Mouse (Mus musculus): Measurements from ENCODE around the gene Foxo3. TPM values are rescaled to one million over a fixed set of nuclear protein-coding genes. Genes with fewer than 3 reads are reported as not detected.

The Foxo3 gene
- polyA plus RNA-seq, 2 experiments: 10.8 to 16.6 TPM

DNA sequence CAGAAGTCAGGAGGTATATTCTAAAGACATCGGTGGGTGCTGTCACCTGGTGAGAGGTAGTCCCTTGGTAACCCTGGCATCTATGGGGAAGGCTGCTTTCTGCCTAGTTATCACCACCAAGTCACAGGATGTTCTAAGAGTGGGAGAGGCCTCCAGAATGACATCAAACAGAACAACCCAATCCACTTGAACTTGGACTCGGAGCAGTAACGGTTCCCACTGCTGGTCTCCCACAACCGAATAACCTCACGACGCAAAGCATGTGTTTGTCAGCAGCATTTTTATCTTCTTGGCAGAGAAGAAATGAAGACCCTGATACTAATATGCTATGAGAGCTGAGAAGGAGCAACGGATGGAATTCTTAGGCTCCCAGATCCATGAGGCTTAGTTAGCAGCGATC, 87.5 kb downstream of the Foxo3 start:
- H3K4me3 ChIP-seq (replicated peaks; ENCODE audit: low read length): no peak overlapping the region
- peaks cover 23% of the 10 kb centered on the region for H3K36me3 ChIP-seq (ENCODE audit: control insufficient read depth, insufficient read depth, low read length)
- H3K27ac ChIP-seq (replicated peaks; ENCODE audit: low read depth, low read length): no peak overlapping the region
- H3K4me1 ChIP-seq (ENCODE audit: control insufficient read depth, insufficient read depth, low read length): peaks cover 5% of the 10 kb centered on the region
- no peaks in the 10 kb centered on the region for H3K27me3 ChIP-seq (ENCODE audit: control insufficient read depth, insufficient read depth, low read length)
- 79% methylated on average over 8 of the region's 8 CpGs for WGBS
- no peak for DNase-seq (ENCODE audit: low spot score)
- TF ChIP-seq POLR2A (IDR thresholded peaks at IDR 0.05; ENCODE audit: borderline replicate concordance, extremely low read depth, insufficient read depth, insufficient read length): no peak
- H3K4me2 ChIP-seq (replicated peaks; ENCODE audit: low read depth, low read length, severe bottlenecking): no peak overlapping the region
- no peak overlapping the region for H3K9ac ChIP-seq (ENCODE audit: low read depth, low read length, severe bottlenecking)
- no peak for ATAC-seq (ENCODE audit: low FRiP score, low read depth)
- H3K9me3 ChIP-seq (ENCODE audit: control insufficient read depth, low read length): no peaks in the 10 kb centered on the region

DNA sequence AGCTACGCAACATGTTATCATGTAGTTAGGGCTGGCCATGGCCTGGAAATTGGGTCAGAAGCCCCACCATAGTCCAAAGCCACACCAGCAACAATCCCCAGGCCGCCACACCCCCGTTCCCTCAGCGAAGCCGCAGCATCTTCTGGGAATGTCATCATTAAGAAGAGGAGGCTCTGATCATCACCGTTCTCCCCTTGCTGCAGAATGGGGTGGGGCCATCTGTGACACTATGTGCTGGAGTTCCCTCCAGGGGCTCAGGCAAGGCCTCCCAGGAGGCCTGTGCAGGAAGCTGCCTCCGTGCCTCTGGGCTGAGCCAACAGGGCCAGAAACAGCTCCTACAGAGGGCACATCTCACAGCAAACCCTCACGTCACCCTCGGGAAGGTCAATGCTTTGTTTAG, 88.5 kb downstream of the Foxo3 start:
- DNase-seq (ENCODE audit: low spot score) (no peak), ATAC-seq (ENCODE audit: low FRiP score, low read depth) (no peak)
- no peaks in the 10 kb centered on the region for H3K9me3 ChIP-seq (ENCODE audit: control insufficient read depth, low read length)
- no peak for TF ChIP-seq POLR2A (IDR thresholded peaks at IDR 0.05; ENCODE audit: borderline replicate concordance, extremely low read depth, insufficient read depth, insufficient read length)
- H3K9ac ChIP-seq (ENCODE audit: low read depth, low read length, severe bottlenecking): no peak overlapping the region
- 57% methylated on average over 9 of the region's 9 CpGs for WGBS
- no peak overlapping the region for H3K4me2 ChIP-seq (replicated peaks; ENCODE audit: low read depth, low read length, severe bottlenecking)
- peaks cover 5% of the 10 kb centered on the region for H3K4me1 ChIP-seq (ENCODE audit: control insufficient read depth, insufficient read depth, low read length)
- H3K4me3 ChIP-seq (replicated peaks; ENCODE audit: low read length): no peak overlapping the region
- H3K27ac ChIP-seq (replicated peaks; ENCODE audit: low read depth, low read length): no peak overlapping the region
- H3K36me3 ChIP-seq (ENCODE audit: control insufficient read depth, insufficient read depth, low read length): peaks cover 28% of the 10 kb centered on the region
- H3K27me3 ChIP-seq (ENCODE audit: control insufficient read depth, insufficient read depth, low read length): no peaks in the 10 kb centered on the region

- Histone ChIP-seq H3K9ac (ENCODE audit: low read depth, low read length, severe bottlenecking) (no peak overlapping the region), H3K36me3 (ENCODE audit: control insufficient read depth, insufficient read depth, low read length) (peaks cover 30% of the 10 kb centered on the region), H3K9me3 (ENCODE audit: control insufficient read depth, low read length) (no peaks in the 10 kb centered on the region), H3K27me3 (ENCODE audit: control insufficient read depth, insufficient read depth, low read length) (no peaks in the 10 kb centered on the region), H3K4me3 (replicated peaks; ENCODE audit: low read length) (no peak overlapping the region), H3K27ac (replicated peaks; ENCODE audit: low read depth, low read length) (no peak overlapping the region), H3K4me1 (ENCODE audit: control insufficient read depth, insufficient read depth, low read length) (peaks cover 5% of the 10 kb centered on the region), H3K4me2 (replicated peaks; ENCODE audit: low read depth, low read length, severe bottlenecking) (no peak overlapping the region)
- DNase-seq (ENCODE audit: low spot score): no peak
- WGBS: 83% methylated on average over 9 of the region's 9 CpGs
- ATAC-seq (ENCODE audit: low FRiP score, low read depth): no peak
- TF ChIP-seq POLR2A (IDR thresholded peaks at IDR 0.05; ENCODE audit: borderline replicate concordance, extremely low read depth, insufficient read depth, insufficient read length): no peak
Measured at GRCm38 (mm10) chr10:42186941-42187401, 89.6 kb downstream of the Foxo3 start.

DNA sequence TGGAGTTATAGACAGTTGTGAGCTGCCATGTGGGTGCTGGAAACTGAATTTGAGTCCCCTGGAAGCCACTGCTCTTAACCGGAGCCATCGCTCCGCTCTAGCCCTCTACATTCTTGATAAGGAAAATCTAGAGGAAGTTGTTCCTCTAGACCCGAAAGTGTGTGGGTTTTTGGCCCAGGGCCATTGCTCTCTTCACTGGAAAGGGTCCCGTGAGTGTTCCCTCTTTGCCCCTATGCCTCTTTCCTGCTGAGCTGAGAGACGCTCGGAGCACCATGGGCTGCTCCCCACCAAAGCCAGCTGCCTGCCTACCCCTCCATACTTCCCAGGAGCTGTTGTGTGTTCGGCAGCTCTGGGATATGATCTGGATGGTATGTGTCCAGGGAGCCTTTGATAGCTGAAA, 96.2 kb downstream of the Foxo3 start:
- H3K9ac ChIP-seq (ENCODE audit: low read depth, low read length, severe bottlenecking): no peak overlapping the region

GRCm38 (mm10) chr10:42178751-42179150, 97.8 kb downstream of the Foxo3 start:
- TF ChIP-seq POLR2A (IDR thresholded peaks at IDR 0.05; ENCODE audit: borderline replicate concordance, extremely low read depth, insufficient read depth, insufficient read length): no peak
- Histone ChIP-seq H3K9ac (ENCODE audit: low read depth, low read length, severe bottlenecking) (no peak overlapping the region), H3K36me3 (ENCODE audit: control insufficient read depth, insufficient read depth, low read length) (peaks cover 7% of the 10 kb centered on the region), H3K4me1 (ENCODE audit: control insufficient read depth, insufficient read depth, low read length) (no peaks in the 10 kb centered on the region), H3K27me3 (ENCODE audit: control insufficient read depth, insufficient read depth, low read length) (no peaks in the 10 kb centered on the region), H3K9me3 (ENCODE audit: control insufficient read depth, low read length) (no peaks in the 10 kb centered on the region), H3K4me2 (replicated peaks; ENCODE audit: low read depth, low read length, severe bottlenecking) (no peak overlapping the region), H3K27ac (replicated peaks; ENCODE audit: low read depth, low read length) (no peak overlapping the region), H3K4me3 (replicated peaks; ENCODE audit: low read length) (no peak overlapping the region)
- ATAC-seq (ENCODE audit: low FRiP score, low read depth) (no peak), DNase-seq (ENCODE audit: low spot score) (no peak)
- WGBS: 94% methylated on average over 11 of the region's 11 CpGs

More for the DNA sequence above, 96.2 kb downstream of the Foxo3 start:
- peaks cover 21% of the 10 kb centered on the region for H3K36me3 ChIP-seq (ENCODE audit: control insufficient read depth, insufficient read depth, low read length)
- H3K27ac ChIP-seq (replicated peaks; ENCODE audit: low read depth, low read length): no peak overlapping the region
- H3K4me3 ChIP-seq (replicated peaks; ENCODE audit: low read length): no peak overlapping the region
- H3K4me1 ChIP-seq (ENCODE audit: control insufficient read depth, insufficient read depth, low read length): no peaks in the 10 kb centered on the region
- ATAC-seq (ENCODE audit: low FRiP score, low read depth): no peak
- no peaks in the 10 kb centered on the region for H3K27me3 ChIP-seq (ENCODE audit: control insufficient read depth, insufficient read depth, low read length)
- H3K4me2 ChIP-seq (replicated peaks; ENCODE audit: low read depth, low read length, severe bottlenecking): no peak overlapping the region
- WGBS: 89% methylated on average over 8 of the region's 8 CpGs
- no peak for DNase-seq (ENCODE audit: low spot score)
- TF ChIP-seq POLR2A (IDR thresholded peaks at IDR 0.05; ENCODE audit: borderline replicate concordance, extremely low read depth, insufficient read depth, insufficient read length): no peak
- H3K9me3 ChIP-seq (ENCODE audit: control insufficient read depth, low read length): no peaks in the 10 kb centered on the region

Measured in limb, embryonic 14.5 days (tissue).